Mouse (Mus musculus) spleen, adult 2 months (tissue): Measurements from ENCODE around the gene BC051019.

Experiments
- CTCF ChIP-seq: fragments of 200-500 bp; IDR thresholded peaks from 2 replicates; pipeline ENCODE4 v1.5.1; 2011; ENCODE audit warnings: mild to moderate bottlenecking, inconsistent platforms; ENCODE audit not compliant: insufficient read depth, insufficient read length, insufficient replicate concordance; ENCODE audit errors: extremely low read depth
- POLR2A ChIP-seq: fragments of 200-500 bp; IDR thresholded peaks from 2 replicates; pipeline ENCODE4 v1.6.1; 2011; ENCODE audit warnings: low read depth, low read length, inconsistent platforms

DNA sequence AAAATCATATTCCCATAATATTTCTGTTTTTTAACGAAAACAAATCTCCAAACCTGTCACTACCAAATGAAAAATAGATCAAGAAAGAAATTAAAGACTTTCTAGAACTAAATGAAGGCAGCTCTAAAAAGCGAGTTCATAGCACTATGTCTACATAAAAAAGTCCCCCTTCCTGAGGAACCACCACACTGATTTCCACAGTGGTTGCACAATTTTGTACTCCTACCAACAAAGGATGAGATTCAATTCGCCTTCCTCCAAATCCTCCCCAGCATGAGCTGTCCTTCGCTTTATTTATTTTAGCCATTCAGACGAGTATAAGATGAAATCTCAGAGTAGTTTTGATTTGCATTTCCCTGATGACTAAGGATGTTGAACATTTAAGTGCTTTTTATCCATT lies 57.0 kb downstream of the BC051019 start:
- TF ChIP-seq CTCF (no peak), POLR2A (no peak)
